Mouse (Mus musculus) cortical plate, adult 2 months (tissue): Measurements from ENCODE around the gene Clmp. TPM values are rescaled to one million over a fixed set of nuclear protein-coding genes. Genes with fewer than 3 reads are reported as not detected.
"Not testable (repeated sequence)": the region's sequence is repeated elsewhere in the genome, so short reads cannot be mapped to it uniquely, and the experiment has no call there.

Experiments
- H3K27ac ChIP-seq: fragments of 200-500 bp; 2 replicates; pipeline ENCODE4 v1.5.1; 2012; ENCODE audit warnings: low read length, control low read depth, inconsistent platforms; ENCODE audit not compliant: insufficient read depth
- H3K4me1 ChIP-seq: fragments of 200-500 bp; 2 replicates; pipeline ENCODE4 v1.6.1; 2011; ENCODE audit warnings: low read length; ENCODE audit not compliant: control insufficient read depth, insufficient read depth
- H3K4me3 ChIP-seq: fragments of 200-500 bp; 2 replicates; pipeline ENCODE4 v1.5.1; 2011; ENCODE audit warnings: mild to moderate bottlenecking, low read length, control low read depth; ENCODE audit not compliant: insufficient read depth
- CTCF ChIP-seq: fragments of 200-500 bp; IDR thresholded peaks from 2 replicates; pipeline ENCODE4 v1.5.1; 2011; ENCODE audit warnings: mild to moderate bottlenecking, control low read depth, low read length; ENCODE audit not compliant: insufficient read depth; ENCODE audit errors: extremely low read depth
- POLR2A ChIP-seq: fragments of 200-500 bp; IDR thresholded peaks from 2 replicates; pipeline ENCODE4 v1.6.1; 2011; ENCODE audit warnings: mild to moderate bottlenecking, low read length, control low read depth; ENCODE audit not compliant: insufficient read depth; ENCODE audit errors: extremely low read depth
- polyA plus RNA-seq: library from polyadenylated mRNA; depleted of rRNA; stranded (reverse); fragments of >200 nt; gene quantifications from 2 replicates; pipeline ENCODE4 v1.2.3, GENCODE M21; 2012

Clmp gene
- polyA plus RNA-seq, 1 experiment: 9.5 TPM

DNA sequence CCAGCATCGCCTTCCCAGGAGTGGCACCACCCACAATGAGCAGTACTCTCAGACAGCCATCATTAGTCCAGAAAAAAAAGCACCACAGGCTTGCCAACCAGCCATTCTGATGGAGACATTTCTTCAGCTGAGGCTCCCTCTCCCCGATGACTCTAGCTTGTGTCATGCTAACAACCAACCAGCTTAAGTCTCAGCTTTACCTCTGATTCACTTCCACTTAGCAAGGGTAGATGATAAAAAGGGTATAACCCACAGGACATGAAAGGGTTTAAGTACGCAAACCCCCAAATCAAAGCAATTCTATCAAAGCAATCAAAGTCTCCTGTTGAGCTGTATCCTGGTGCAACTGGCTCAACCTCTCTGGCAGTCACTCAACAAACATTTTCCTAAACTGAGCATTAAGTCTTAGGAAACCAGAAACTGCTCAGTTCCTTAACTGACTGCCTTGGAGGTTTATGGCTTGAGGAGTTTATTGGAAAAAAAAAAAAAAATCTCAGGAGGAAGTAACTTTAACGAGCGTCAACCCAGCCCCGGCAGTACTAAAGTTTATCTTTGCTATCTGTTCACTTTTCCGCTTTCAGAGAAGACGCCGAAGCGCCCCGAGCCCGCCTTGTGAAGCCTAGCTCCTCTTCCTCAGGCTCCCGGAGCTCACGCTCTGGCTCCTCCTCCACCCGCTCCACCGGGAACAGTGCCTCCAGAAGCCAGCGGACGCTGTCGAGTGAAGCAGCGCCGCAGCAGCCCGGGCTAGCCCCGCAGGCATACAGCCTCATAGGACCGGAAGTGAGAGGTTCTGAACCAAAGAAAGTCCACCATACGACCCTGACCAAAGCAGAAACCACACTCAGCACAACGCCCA, 96.2 kb downstream of the Clmp start:
- Histone ChIP-seq H3K27ac (peak overlapping the region; percentile 23; the same call in 1 of the 2 replicates), H3K4me1 (peaks cover 2% of the 10 kb centered on the region), H3K4me3 (no peak overlapping the region)
- TF ChIP-seq CTCF: no peak
- TF ChIP-seq POLR2A: no peak

DNA sequence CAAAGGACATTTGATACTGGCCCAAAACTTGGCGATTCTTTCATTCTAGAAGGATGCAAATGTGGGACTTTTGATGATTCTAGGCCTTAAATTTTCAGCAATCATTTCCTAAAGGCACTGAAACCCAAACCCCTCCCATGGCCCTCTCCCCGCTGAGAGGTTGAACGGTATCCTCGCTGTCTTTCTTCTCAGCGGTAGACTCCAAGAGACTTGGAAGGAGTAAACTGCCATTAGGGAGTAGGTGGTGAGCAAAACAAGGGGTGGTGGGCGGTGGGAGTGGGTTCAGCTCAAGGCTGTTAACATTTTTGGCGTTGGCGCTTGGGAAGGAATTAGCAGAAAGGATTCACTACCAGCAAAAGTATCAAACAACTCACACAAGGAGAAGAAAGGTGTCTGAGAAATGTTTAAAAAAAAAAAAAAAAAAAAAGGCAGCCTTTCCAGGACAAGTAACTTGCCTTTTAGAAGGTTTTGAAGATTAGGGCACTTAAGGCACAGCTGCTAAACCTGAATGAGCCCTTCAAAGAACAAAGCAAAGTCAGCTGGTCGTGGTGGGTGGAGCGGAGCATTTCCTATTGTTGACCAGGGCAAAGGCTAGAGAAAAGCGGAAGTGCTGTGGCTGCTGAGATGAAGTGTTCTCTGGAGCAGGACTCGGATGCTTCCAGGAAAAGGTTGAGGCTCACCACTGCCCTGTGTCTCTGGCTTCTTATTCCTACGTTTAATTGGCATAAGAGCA, 98.0 kb downstream of the Clmp start:
- TF ChIP-seq POLR2A: no peak

DNA sequence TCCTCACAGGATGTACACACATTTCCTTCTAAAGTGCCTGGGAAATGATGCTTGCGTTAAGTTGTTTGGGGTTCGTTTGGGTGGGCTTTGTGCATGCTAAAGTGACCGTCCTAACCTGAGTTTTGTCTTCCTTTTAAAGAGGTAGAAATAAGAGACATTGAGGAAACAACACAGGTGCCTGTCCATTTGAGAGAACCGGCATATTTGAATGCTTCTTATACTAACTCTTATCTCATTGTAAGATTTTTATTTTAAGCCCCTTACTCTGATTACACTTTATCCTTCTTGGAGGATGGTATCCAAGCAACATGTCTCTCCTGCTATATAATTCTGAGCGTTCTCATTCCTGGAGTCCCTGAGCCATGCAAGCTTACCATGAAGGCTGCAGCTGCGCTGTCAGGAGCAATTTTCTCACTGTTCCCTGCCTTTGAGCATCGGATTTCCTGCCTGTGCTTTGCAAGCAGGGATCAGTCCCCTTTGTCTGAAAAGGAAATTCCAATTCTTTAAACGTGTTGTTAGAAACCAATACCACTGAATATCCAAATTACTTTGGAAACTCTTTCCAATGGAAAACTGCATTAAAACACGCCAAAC, 98.7 kb downstream of the Clmp start:
- Histone ChIP-seq H3K4me1 (peaks cover 2% of the 10 kb centered on the region), H3K27ac (no peak overlapping the region), H3K4me3 (no peak overlapping the region)
- TF ChIP-seq CTCF (no peak), POLR2A (no peak)

More for the DNA sequence above, 98.0 kb downstream of the Clmp start:
- H3K27ac ChIP-seq: peak overlapping the region; percentile 97
- peaks cover 2% of the 10 kb centered on the region for H3K4me1 ChIP-seq
- H3K4me3 ChIP-seq: no peak overlapping the region

DNA sequence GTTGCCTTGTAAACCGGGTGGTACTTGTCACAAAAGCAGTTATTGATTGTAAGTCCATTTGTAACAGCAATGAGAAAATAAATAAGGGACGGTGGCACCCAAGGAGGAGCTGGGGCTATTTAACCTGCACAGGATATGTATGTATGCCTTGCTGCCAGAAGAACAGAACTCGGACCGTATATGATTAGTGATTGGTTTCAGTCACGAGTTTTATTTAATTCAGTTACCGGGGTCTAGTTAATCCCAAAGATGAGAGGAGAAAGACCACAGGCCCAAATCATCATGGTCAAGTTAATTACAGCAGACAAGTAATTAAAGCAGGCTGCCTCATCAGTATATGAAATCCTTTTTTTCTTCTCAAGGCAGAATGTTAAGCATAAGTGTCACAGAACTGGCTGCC, 99.7 kb downstream of the Clmp start:
- TF ChIP-seq POLR2A (no peak), CTCF (no peak)
- no peak overlapping the region for H3K27ac ChIP-seq

DNA sequence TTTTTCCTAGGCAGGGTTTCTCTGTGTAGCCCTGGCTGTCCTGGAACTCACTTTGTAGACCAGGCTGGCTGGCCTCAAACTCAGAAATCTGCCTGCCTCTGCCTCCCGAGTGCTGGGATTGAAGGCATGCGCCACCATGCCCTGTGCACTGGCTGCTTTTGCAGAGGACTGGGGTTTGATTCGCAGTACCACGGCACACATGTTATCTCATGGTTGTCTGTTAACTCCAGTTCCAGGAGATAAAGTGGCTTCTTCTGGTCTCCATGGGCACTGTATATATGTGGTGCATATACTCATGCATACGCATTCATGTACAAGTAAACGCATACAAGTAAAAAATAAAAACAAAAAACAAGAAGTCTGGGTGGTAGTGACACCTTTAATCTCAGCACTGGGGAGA, 101.1 kb downstream of the Clmp start:
- not testable (repeated sequence) for H3K4me1 ChIP-seq, H3K27ac ChIP-seq, H3K4me3 ChIP-seq

More for the DNA sequence above, 99.7 kb downstream of the Clmp start:
- Histone ChIP-seq H3K4me1 (peaks cover 2% of the 10 kb centered on the region), H3K4me3 (no peak overlapping the region)

DNA sequence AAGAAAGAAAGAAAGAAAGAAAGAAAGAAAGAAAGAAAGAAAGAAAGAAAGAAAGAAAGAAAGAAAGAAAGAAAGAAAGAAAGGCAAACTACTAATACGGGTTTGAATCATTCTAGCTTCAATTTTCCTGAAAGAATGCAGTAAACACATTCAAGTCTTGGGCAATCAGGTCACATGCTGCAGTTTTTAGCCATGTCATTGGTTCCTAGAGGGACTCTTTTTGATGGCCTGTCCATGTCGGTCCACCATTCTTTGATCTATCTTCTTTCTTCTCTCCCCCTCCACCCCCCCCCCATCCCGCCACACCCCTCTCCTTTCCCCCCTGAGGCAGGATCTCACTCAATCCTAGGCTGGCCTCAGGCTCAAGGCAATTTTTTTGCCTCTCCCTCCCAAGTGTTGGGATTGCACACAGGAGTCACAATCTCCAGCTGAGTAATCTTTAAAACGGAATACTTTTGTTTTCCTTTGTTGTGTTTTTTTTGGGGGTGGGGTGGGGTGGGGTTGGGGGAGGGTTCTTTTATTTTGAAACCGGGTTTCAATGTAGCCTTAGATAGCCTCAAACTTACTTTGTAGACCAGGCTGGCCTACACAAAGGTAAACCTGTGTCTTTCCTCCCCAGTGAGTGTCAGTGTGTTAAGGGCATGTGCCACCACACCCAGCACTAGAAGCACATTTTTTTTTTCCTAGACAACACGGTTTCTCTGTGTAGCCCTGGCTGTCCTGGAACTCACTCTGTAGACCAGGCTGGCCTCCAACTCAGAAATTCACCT, 106.3 kb downstream of the Clmp start:
- H3K4me3 ChIP-seq: no peak overlapping the region

DNA sequence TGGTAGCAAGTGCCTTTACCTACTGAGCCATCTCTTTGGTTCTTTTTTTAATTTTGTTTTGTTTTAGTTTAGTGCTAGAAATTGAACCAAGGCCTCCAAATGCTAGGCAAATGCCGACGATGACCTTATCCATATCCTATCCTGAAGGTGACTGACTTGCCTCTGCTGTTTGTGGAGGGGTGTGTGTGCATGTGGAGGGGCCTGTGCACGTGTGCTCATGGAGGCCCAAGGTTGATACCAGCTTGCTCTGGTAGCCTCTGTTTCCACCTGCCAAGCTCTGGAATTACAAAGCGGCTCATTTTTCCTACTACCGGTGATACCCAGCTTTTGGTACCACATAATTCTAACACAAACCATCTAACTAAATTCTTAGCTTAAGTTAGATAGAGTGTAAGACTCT, 107.8 kb downstream of the Clmp start:
- no peaks in the 10 kb centered on the region for H3K4me1 ChIP-seq
- TF ChIP-seq POLR2A (no peak), CTCF (no peak)
- no peak overlapping the region for H3K4me3 ChIP-seq
- no peak overlapping the region for H3K27ac ChIP-seq

More for the DNA sequence above, 106.3 kb downstream of the Clmp start:
- no peak for TF ChIP-seq POLR2A
- TF ChIP-seq CTCF: no peak
- Histone ChIP-seq H3K4me1 (no peaks in the 10 kb centered on the region), H3K27ac (no peak overlapping the region)

DNA sequence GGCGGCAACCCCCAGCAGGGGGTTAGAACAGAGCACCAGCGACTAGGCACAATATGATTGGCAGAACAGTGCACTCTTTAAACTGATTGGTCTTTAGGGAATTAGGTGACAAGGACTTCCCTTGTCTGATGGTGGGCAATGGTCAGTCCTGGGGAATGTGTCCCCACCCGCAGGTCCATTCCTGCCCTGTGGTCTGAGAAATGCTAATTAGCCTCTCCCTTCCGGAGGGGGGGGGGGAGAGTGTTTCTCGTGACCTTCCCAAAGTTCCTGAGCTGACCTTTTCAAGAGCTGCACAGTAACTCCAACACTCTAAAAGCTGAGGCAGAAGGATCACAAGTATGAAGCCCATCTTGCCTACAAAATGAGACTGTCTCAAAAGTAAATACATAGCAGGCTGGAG, 108.5 kb downstream of the Clmp start:
- no peak overlapping the region for H3K27ac ChIP-seq
- TF ChIP-seq CTCF (no peak), POLR2A (no peak)
- no peak overlapping the region for H3K4me3 ChIP-seq
- H3K4me1 ChIP-seq: no peaks in the 10 kb centered on the region

DNA sequence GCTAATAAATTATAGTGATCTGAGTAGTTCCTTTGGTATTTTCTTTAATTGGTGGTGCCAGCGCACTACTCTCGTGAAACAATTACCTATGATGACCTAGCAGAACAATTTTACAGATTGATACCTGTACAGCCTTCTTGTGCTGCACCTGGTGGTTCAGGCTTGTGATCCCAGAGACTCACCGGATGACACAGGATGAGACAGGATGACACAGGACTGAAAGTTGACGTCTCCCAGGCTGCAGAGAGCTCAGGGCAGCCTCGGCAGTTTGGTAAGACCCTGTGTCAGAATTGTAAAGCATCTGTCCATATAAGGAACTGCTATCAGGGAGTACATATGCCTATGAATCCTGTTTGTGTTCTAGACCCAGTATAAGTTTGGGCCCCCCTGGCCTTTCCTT, 109.2 kb downstream of the Clmp start:
- H3K4me1 ChIP-seq: no peaks in the 10 kb centered on the region
- H3K27ac ChIP-seq: no peak overlapping the region
- TF ChIP-seq CTCF: no peak
- no peak for TF ChIP-seq POLR2A
- H3K4me3 ChIP-seq: no peak overlapping the region
